Mouse (Mus musculus) heart, embryonic 10.5 days (tissue): ENCODE data around the gene Nupl2. TPM values are rescaled to one million over a fixed set of nuclear protein-coding genes. Genes with fewer than 3 reads are reported as not detected.

Source experiments
- polyA plus RNA-seq: library from polyadenylated mRNA; unstranded; fragments of >200 nt; fragmentation: Nextera tagmentation; extraction: Ambion mirVana; gene quantifications from 2 replicates; pipeline ENCODE4 v1.2.1, GENCODE M21; 2016

Gene Nupl2
- polyA plus RNA-seq, 1 experiment from 2014 or later, result 18.3 TPM

Other genes starting within 250 kb of the Nupl2 start
- 27.5 and 39.7 TPM in 2 replicates for gene Fam126a, start 134.3 kb upstream of the Nupl2 start, polyA plus RNA-seq
- gene Klhl7, start 64.4 kb upstream of the Nupl2 start, polyA plus RNA-seq, result 45.0 and 47.4 TPM in 2 replicates
- 28.8 and 32.2 TPM in 2 replicates for gene Kcnh2, start 186.6 kb downstream of the Nupl2 start, polyA plus RNA-seq
- 23.2 and 40.8 TPM in 2 replicates for gene Nos3, start 199.8 kb downstream of the Nupl2 start, polyA plus RNA-seq
- 1.2 and 2.3 TPM in 2 replicates for gene Atg9b, start 227.2 kb downstream of the Nupl2 start, polyA plus RNA-seq
- 62.7 and 81.3 TPM in 2 replicates for gene Abcb8, start 228.7 kb downstream of the Nupl2 start, polyA plus RNA-seq
- 0.11 TPM in 1 of 2 replicates, not detected in the other for gene Asic3, start 248.4 kb downstream of the Nupl2 start, polyA plus RNA-seq